Mouse (Mus musculus): ENCODE measurements around the gene Adam19. TPM values are rescaled to one million over a fixed set of nuclear protein-coding genes. Genes with fewer than 3 reads are reported as not detected.
A peak's percentile ranks its signal among the peaks of the same experiment; 100 is the strongest.

Gene Adam19
- total and polyA plus RNA-seq, 2 experiments from 2014 or later: 15.8 to 67.9 TPM

DNA sequence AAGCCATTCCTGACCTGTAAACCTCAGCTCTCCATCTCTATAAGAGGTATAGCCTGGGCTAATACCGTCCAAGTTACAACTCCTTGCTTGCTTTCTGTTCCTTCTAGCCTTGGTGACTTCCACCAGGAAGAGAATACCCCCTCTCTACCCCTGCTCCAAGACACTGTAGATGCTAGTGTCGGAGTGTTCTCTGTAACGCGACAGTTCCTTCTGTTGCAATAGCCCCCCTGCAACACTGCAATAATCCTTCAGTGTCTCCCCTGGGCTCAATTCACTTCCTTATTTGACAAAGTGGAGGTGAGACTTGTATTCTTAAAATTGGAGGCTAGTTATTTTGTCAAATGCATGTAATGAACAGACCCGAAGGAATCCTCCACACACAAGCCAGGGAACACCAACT is 90.8 kb downstream of the Adam19 start:
- TF ChIP-seq CTCF (IDR thresholded peaks at IDR 0.05; ENCODE audit: low read depth): no peak
- TF ChIP-seq EP300 (IDR thresholded peaks at IDR 0.05; ENCODE audit: low read depth): no peak
- peaks cover 52% of the 10 kb centered on the region for H3K36me3 ChIP-seq (replicated peaks; ENCODE audit: control insufficient read depth, insufficient read depth, low read length)
- DNase-seq (ENCODE audit: low spot score) (no peak), ATAC-seq (ENCODE audit: insufficient read depth, low read depth) (no peak)
- no peak overlapping the region for H3K4me2 ChIP-seq (ENCODE audit: low read depth, low read length)
- no peaks in the 10 kb centered on the region for H3K4me1 ChIP-seq (ENCODE audit: control insufficient read depth, insufficient read depth)
- no peak overlapping the region for H3K27ac ChIP-seq (ENCODE audit: low read depth)
- H3K9ac ChIP-seq (replicated peaks; ENCODE audit: low read depth, low read length): no peak overlapping the region
- no peak overlapping the region for H3K4me3 ChIP-seq (ENCODE audit: low read depth, low read length)
- H3K9me3 ChIP-seq (replicated peaks; ENCODE audit: control insufficient read depth, low read length): no peaks in the 10 kb centered on the region
- 94% methylated on average over 5 of the region's 5 CpGs for WGBS
- H3K27me3 ChIP-seq (ENCODE audit: control insufficient read depth, insufficient read depth, low read length): no peaks in the 10 kb centered on the region

DNA sequence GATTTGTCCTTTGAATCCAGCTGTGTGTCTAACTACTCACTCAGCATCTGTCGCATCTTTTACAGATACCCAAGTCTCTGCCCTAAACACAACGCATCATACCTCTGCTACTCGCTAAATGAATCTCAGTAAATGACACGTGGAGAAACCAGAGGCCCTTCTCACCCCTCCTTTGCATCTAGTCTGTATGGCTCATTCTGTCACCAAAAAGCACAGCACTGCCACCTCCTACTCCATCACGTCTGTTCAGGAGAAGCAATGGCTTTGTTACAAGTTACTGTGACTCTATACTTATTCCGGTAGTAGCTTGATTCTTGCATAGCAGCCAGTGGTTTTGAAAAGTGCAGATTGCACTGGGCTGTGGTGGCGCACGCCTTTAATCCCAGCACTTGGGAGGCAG is 101.2 kb downstream of the Adam19 start:
- TF ChIP-seq EP300 (IDR thresholded peaks at IDR 0.05; ENCODE audit: low read depth) (no peak), CTCF (IDR thresholded peaks at IDR 0.05; ENCODE audit: low read depth) (no peak)
- ATAC-seq (ENCODE audit: insufficient read depth, low read depth) (no peak), DNase-seq (ENCODE audit: low spot score) (no peak)
- no peak overlapping the region for H3K4me3 ChIP-seq (ENCODE audit: low read depth, low read length)
- WGBS: 87% methylated on average over 8 of the region's 8 CpGs
- H3K9me3 ChIP-seq (replicated peaks; ENCODE audit: control insufficient read depth, low read length): no peaks in the 10 kb centered on the region
- no peaks in the 10 kb centered on the region for H3K27me3 ChIP-seq (ENCODE audit: control insufficient read depth, insufficient read depth, low read length)
- H3K9ac ChIP-seq (replicated peaks; ENCODE audit: low read depth, low read length): no peak overlapping the region
- no peak overlapping the region for H3K4me2 ChIP-seq (ENCODE audit: low read depth, low read length)
- no peak overlapping the region for H3K27ac ChIP-seq (ENCODE audit: low read depth)
- no peaks in the 10 kb centered on the region for H3K36me3 ChIP-seq (replicated peaks; ENCODE audit: control insufficient read depth, insufficient read depth, low read length)
- H3K4me1 ChIP-seq (ENCODE audit: control insufficient read depth, insufficient read depth): no peaks in the 10 kb centered on the region

DNA sequence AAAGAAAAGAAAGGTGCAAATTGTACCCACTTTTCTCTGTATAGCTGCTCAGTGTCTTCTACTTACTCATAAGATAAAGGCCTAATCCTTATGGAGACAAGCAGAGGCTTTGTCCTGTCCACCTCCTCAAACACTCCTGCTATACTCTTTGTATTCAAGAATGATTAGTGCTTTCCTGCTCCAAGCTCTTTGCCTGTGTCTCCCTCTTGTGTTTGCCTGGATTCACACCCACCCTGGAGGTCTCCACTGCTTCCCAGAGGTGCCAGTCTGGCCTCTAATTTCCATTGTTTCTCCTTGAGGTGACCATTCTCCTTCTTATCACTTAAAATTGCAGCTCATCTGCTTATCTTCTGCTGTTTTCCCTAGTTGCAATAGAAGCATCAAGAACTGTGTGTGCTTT is 101.7 kb downstream of the Adam19 start:
- Histone ChIP-seq H3K27me3 (ENCODE audit: control insufficient read depth, insufficient read depth, low read length) (no peaks in the 10 kb centered on the region), H3K27ac (ENCODE audit: low read depth) (no peak overlapping the region), H3K36me3 (replicated peaks; ENCODE audit: control insufficient read depth, insufficient read depth, low read length) (no peaks in the 10 kb centered on the region), H3K9me3 (replicated peaks; ENCODE audit: control insufficient read depth, low read length) (no peaks in the 10 kb centered on the region), H3K4me2 (ENCODE audit: low read depth, low read length) (no peak overlapping the region), H3K9ac (replicated peaks; ENCODE audit: low read depth, low read length) (no peak overlapping the region), H3K4me3 (ENCODE audit: low read depth, low read length) (no peak overlapping the region), H3K4me1 (ENCODE audit: control insufficient read depth, insufficient read depth) (no peaks in the 10 kb centered on the region)
- ATAC-seq (ENCODE audit: insufficient read depth, low read depth): peak; percentile 49
- no peak for TF ChIP-seq EP300 (IDR thresholded peaks at IDR 0.05; ENCODE audit: low read depth)
- TF ChIP-seq CTCF (IDR thresholded peaks at IDR 0.05; ENCODE audit: low read depth): peak; percentile 57
- peak; percentile 12 for DNase-seq (ENCODE audit: low spot score)

DNA sequence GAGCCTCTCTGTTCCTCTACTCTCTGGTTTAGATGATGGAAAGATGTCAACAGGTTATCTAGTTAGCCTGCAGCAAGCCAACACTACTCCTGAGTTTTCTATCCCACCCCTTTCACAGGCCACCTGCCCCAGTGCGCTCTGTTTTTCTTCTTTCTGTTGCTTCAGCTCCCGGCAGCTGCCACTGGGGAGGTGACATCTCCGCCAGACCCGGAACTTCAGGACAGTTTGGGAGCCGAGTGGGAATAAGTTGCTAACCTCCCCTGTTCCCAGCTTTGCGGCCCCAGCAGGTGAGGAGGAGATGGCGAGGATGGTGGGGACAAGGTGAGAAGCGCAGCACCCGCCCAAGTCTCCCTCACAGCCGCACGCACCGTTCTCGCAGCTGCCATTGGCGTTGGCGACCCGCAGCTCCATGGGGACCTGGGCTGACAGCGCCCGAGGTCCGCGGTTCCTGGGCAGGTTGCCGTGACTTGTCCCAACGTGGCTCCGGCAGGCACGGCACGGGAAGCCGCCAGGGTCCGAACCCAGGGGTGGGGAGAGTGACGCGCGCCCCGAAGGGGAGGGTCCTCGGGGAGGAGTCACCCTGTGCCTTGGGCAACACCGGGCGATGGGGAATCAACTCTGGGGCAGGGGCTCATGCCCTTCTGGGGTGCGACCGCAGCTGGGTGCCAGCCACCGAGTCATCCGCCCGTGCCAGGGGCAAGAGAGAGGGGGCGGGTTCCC is 110.2 kb downstream of the Adam19 start, which contains the start of gene Nipal4:
Gene Nipal4 (minus strand): TSS at position 643 of the 720 bp plus-strand sequence.
- under 1% methylated on average over 40 of the region's 40 CpGs for WGBS
- no peaks in the 10 kb centered on the region for H3K9me3 ChIP-seq (replicated peaks; ENCODE audit: control insufficient read depth, low read length)
- DNase-seq (ENCODE audit: low spot score): peak; percentile 16
- peak; percentile 63 for ATAC-seq (ENCODE audit: insufficient read depth, low read depth)
- H3K4me1 ChIP-seq (ENCODE audit: control insufficient read depth, insufficient read depth): peaks cover 10% of the 10 kb centered on the region; the same call in 1 of the 2 replicates
- H3K36me3 ChIP-seq (replicated peaks; ENCODE audit: control insufficient read depth, insufficient read depth, low read length): no peaks in the 10 kb centered on the region
- peak within 1 kb of the TSS; percentile 17; the same call in 1 of the 2 replicates for H3K27ac ChIP-seq (ENCODE audit: low read depth)
- peak within 1 kb of the TSS; percentile 60 for H3K9ac ChIP-seq (replicated peaks; ENCODE audit: low read depth, low read length)
- peak within 1 kb of the TSS; percentile 66 for H3K4me3 ChIP-seq (ENCODE audit: low read depth, low read length)
- TF ChIP-seq EP300 (IDR thresholded peaks at IDR 0.05; ENCODE audit: low read depth): no peak
- TF ChIP-seq CTCF (IDR thresholded peaks at IDR 0.05; ENCODE audit: low read depth): no peak
- H3K4me2 ChIP-seq (ENCODE audit: low read depth, low read length): peak within 1 kb of the TSS; percentile 98
- no peaks in the 10 kb centered on the region for H3K27me3 ChIP-seq (ENCODE audit: control insufficient read depth, insufficient read depth, low read length)

DNA sequence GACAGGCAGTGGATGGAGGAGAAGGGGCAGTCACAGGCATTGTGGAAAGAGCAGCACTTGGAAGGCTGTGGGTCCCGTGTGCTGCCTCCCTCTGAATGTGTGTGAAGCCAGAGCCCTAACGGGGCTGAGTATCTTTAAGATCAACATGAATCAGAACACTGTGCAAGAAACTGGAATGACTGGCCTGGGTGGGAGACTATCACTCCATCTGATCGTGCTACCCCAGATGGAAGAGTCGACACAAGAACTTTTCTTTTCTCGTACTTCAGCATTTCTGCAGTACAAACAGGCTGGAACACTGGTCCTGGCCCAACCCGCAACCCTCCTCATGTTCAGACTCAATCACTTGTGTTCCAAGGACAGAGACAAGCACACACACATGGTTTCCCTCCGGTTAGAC is 112.7 kb downstream of the Adam19 start:
- Histone ChIP-seq H3K4me2 (ENCODE audit: low read depth, low read length) (no peak overlapping the region), H3K27ac (ENCODE audit: low read depth) (no peak overlapping the region), H3K4me1 (ENCODE audit: control insufficient read depth, insufficient read depth) (peaks cover 10% of the 10 kb centered on the region; the same call in 1 of the 2 replicates), H3K27me3 (ENCODE audit: control insufficient read depth, insufficient read depth, low read length) (no peaks in the 10 kb centered on the region), H3K36me3 (replicated peaks; ENCODE audit: control insufficient read depth, insufficient read depth, low read length) (no peaks in the 10 kb centered on the region), H3K9me3 (replicated peaks; ENCODE audit: control insufficient read depth, low read length) (no peaks in the 10 kb centered on the region), H3K9ac (replicated peaks; ENCODE audit: low read depth, low read length) (no peak overlapping the region), H3K4me3 (ENCODE audit: low read depth, low read length) (no peak overlapping the region)
- TF ChIP-seq EP300 (IDR thresholded peaks at IDR 0.05; ENCODE audit: low read depth) (no peak), CTCF (IDR thresholded peaks at IDR 0.05; ENCODE audit: low read depth) (no peak)
- DNase-seq (ENCODE audit: low spot score) (no peak), ATAC-seq (ENCODE audit: insufficient read depth, low read depth) (no peak)
- WGBS: 89% methylated on average over 7 of the region's 7 CpGs

DNA sequence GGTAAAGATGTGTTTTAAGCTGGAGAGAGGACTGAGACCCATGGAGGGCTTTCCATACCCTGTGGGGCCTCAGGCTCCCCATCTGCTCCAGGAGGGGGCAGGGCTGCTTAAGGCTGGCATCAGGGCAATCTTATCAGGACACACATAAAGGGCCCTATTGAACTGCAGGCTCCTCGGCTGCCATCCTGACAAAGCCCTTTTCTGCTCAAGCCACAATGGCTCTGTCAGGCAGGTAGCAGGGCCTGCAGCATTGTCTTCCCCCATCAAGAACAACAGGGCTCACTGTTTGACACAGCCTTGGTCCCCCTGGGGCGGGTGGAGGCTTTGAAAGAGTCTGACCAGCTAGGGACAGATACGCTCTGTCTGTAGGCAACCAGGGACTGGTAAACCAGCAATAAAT is 114.1 kb downstream of the Adam19 start:
- WGBS: 65% methylated on average over 3 of the region's 3 CpGs

More for the DNA sequence above, 114.1 kb downstream of the Adam19 start:
- TF ChIP-seq CTCF (IDR thresholded peaks at IDR 0.05; ENCODE audit: low read depth) (no peak), EP300 (IDR thresholded peaks at IDR 0.05; ENCODE audit: low read depth) (no peak)
- Histone ChIP-seq H3K9ac (replicated peaks; ENCODE audit: low read depth, low read length) (no peak overlapping the region), H3K27me3 (ENCODE audit: control insufficient read depth, insufficient read depth, low read length) (no peaks in the 10 kb centered on the region), H3K9me3 (replicated peaks; ENCODE audit: control insufficient read depth, low read length) (no peaks in the 10 kb centered on the region), H3K4me1 (ENCODE audit: control insufficient read depth, insufficient read depth) (peaks cover 10% of the 10 kb centered on the region; the same call in 1 of the 2 replicates), H3K4me3 (ENCODE audit: low read depth, low read length) (no peak overlapping the region), H3K4me2 (ENCODE audit: low read depth, low read length) (no peak overlapping the region), H3K27ac (ENCODE audit: low read depth) (no peak overlapping the region), H3K36me3 (replicated peaks; ENCODE audit: control insufficient read depth, insufficient read depth, low read length) (no peaks in the 10 kb centered on the region)
- ATAC-seq (ENCODE audit: insufficient read depth, low read depth) (no peak), DNase-seq (ENCODE audit: low spot score) (no peak)
